10 mouse cellular contexts compared by ENCODE assay signal in the genomic region with DNA sequence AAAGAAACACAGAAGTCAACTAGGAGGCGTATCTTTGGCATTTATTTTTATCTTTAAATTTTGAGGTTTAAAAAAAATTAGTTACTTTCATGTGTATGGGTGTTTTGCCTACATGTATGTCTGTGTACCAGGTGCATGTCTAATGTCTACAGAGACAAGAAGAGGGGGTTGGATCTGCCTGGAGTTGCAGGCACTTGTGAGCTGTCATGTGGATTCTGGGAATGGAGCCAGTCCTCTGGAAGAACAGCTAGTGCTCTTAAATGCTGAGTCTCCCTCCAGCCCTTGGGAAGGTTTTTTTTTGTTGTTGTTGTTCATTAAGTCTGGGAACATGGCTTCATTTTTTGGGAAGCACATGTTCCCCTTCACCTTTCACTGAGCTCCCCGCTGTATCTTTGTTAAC. TPM values are rescaled to one million over a fixed set of nuclear protein-coding genes. Genes with fewer than 3 reads are reported as not detected.
DNase-seq lines count a peak whose midpoint lies in the region; ATAC-seq lines count a peak whose summit lies in the region.
"Had no signal": no experiment of that assay in that cellular context is flagged by ENCODE, and none has a peak within 500 bp of the region (broad histone marks: within the 10 kb centered on the region; RNA-seq: fewer than 3 reads in every experiment).

No protein-coding gene starts in this region.

- no peak overlapping the region for H3K27ac ChIP-seq in heart, embryonic 12.5 days (ENCODE audit: poor library complexity, severe bottlenecking)
- H3K27ac ChIP-seq in liver, embryonic 12.5 days, result no peak overlapping the region
- H3K27ac ChIP-seq in intestine, embryonic 16.5 days (ENCODE audit: low read length), result no peak overlapping the region

- no peak overlapping the region for H3K4me3 ChIP-seq in heart, embryonic 12.5 days
- no peak overlapping the region for H3K4me3 ChIP-seq in liver, embryonic 12.5 days
- H3K4me3 ChIP-seq in intestine, embryonic 16.5 days (ENCODE audit: low read length), result no peak overlapping the region

- H3K4me2 ChIP-seq in heart, embryonic 12.5 days, result no peak overlapping the region
- no peak overlapping the region for H3K4me2 ChIP-seq in liver, embryonic 12.5 days
- no peak overlapping the region for H3K4me2 ChIP-seq in intestine, embryonic 16.5 days (ENCODE audit: low read depth, low read length)

- H3K27me3 ChIP-seq in heart, embryonic 12.5 days (replicated peaks), result no peaks in the 10 kb centered on the region
- H3K27me3 ChIP-seq in liver, embryonic 12.5 days (replicated peaks), result no peaks in the 10 kb centered on the region
- H3K27me3 ChIP-seq in intestine, embryonic 16.5 days (replicated peaks; ENCODE audit: control insufficient read depth, insufficient read depth, low read length), result no peaks in the 10 kb centered on the region

- ATAC-seq in heart, embryonic 12.5 days (ENCODE audit: insufficient number of reproducible peaks, low FRiP score), result no peak
- no peak for ATAC-seq in liver, embryonic 12.5 days
- ATAC-seq in intestine, embryonic 16.5 days, result no peak

- H3K9ac ChIP-seq in heart, embryonic 12.5 days, result no peak overlapping the region
- no peak overlapping the region for H3K9ac ChIP-seq in liver, embryonic 12.5 days
- H3K9ac ChIP-seq in intestine, embryonic 16.5 days (ENCODE audit: low read depth, low read length), result no peak overlapping the region

- no peaks in the 10 kb centered on the region for H3K9me3 ChIP-seq in heart, embryonic 12.5 days (replicated peaks)
- H3K9me3 ChIP-seq in liver, embryonic 12.5 days (replicated peaks), result no peaks in the 10 kb centered on the region
- H3K9me3 ChIP-seq in intestine, embryonic 16.5 days (ENCODE audit: control insufficient read depth, low read length), result no peaks in the 10 kb centered on the region
- H3K9me3 ChIP-seq: G1E had no signal

- peak; percentile 67 to 79 for DNase-seq in heart, adult 18-20 months
- DNase-seq in testis, postnatal 14 days (ENCODE audit: low spot score), result peak; percentile 23
- no peak for DNase-seq in testis, postnatal 10 days (ENCODE audit: low spot score)
- DNase-seq in layer of hippocampus, postnatal 36 days, result peak; percentile 47 to 49
- DNase-seq in spleen, postnatal 4 days (ENCODE audit: low spot score in 2 of 2), result no peak

- 81% methylated on average over 2 of the region's 2 CpGs for WGBS in heart, embryonic 12.5 days
- 79% methylated on average over 2 of the region's 2 CpGs for WGBS in liver, embryonic 12.5 days (ENCODE audit: insufficient replicate concordance)
- WGBS in intestine, embryonic 16.5 days, result 84% methylated on average over 2 of the region's 2 CpGs

- 0 out of 2 replicates have a peak, but pooled peaks cover 6% of the 10 kb centered on the region for H3K4me1 ChIP-seq in heart, embryonic 12.5 days (replicated peaks)
- no peaks in the 10 kb centered on the region for H3K4me1 ChIP-seq in liver, embryonic 12.5 days
- H3K4me1 ChIP-seq in intestine, embryonic 16.5 days (ENCODE audit: control insufficient read depth, insufficient read depth, low read length), result peaks cover 4% of the 10 kb centered on the region; the same call in 1 of the 2 replicates

- no peaks in the 10 kb centered on the region for H3K36me3 ChIP-seq in heart, embryonic 12.5 days
- no peaks in the 10 kb centered on the region for H3K36me3 ChIP-seq in liver, embryonic 12.5 days
- no peaks in the 10 kb centered on the region for H3K36me3 ChIP-seq in intestine, embryonic 16.5 days (ENCODE audit: control insufficient read depth, insufficient read depth, low read length)
- H3K36me3 ChIP-seq: G1E had no signal

RNA-seq across cellular contexts. Expression of a gene that starts 58.7 kb away (rescaled TPM):
- total RNA-seq in heart, adult 18-20 months (2021), result not detected
- 0.17 and 0.26 TPM in 2 replicates for polyA plus RNA-seq in heart, embryonic 12.5 days (2016; fragmentation: Nextera tagmentation; extraction: Ambion mirVana)
- not detected for total RNA-seq in layer of hippocampus, postnatal 36 days (2021)
- 17.7 and 19.5 TPM in 2 replicates for polyA plus RNA-seq in liver, embryonic 12.5 days (2016; fragmentation: Nextera tagmentation; extraction: Ambion mirVana)
- 14.3 and 21.9 TPM in 2 replicates for polyA plus RNA-seq in intestine, embryonic 16.5 days (2015; fragmentation: Nextera tagmentation; extraction: Ambion mirVana)
- total RNA-seq: layer of hippocampus, postnatal 14 days had no signal

Comparison
In these comparisons a context has a peak if more than half of its experiments do, and no peak if none do; other contexts are left out.
1. DNase-seq: peak in heart, adult 18-20 months (2 of 2), testis, postnatal 14 days (single experiment) and layer of hippocampus, postnatal 36 days (2 of 2); none in testis, postnatal 10 days (single experiment) and spleen, postnatal 4 days (0 of 2).
2. RNA of a gene that starts 58.7 kb away (polyA plus RNA-seq): 17.7 to 19.5 TPM in liver, embryonic 12.5 days and 14.3 to 21.9 TPM in intestine, embryonic 16.5 days; 0.17 to 0.26 TPM in heart, embryonic 12.5 days; every median in the first group is over 10 times any median in the second.